Mouse (Mus musculus) testis, adult 2 months (tissue): ENCODE measurements at regions not wholly inside any gene's neighbourhood (a gene's known extent, or its start where the extent isn't known, plus 50 kb on each side); places are given as distances from the start of the nearest gene placed in this dataset.

Experiments
- CTCF ChIP-seq: fragments of 200-500 bp; IDR thresholded peaks from 2 replicates; pipeline ENCODE4 v1.5.1; 2012; ENCODE audit warnings: low read depth, mild to moderate bottlenecking, inconsistent platforms, low read length, moderate library complexity; ENCODE audit not compliant: control insufficient read depth, insufficient read depth, insufficient replicate concordance
- POLR2A ChIP-seq: fragments of 200-500 bp; IDR thresholded peaks from 2 replicates; pipeline ENCODE4 v1.6.1; 2012; ENCODE audit warnings: low read depth, mild to moderate bottlenecking, inconsistent platforms, low read length, moderate library complexity; ENCODE audit not compliant: control insufficient read depth

GRCm38 (mm10) chr3:34510723-34511122 lies 139.5 kb upstream of the Sox2 start:
- TF ChIP-seq CTCF, result no peak
- TF ChIP-seq POLR2A, result no peak
